Mouse (Mus musculus): Measurements from ENCODE around the gene Epb41l2. TPM values are rescaled to one million over a fixed set of nuclear protein-coding genes. Genes with fewer than 3 reads are reported as not detected.

Gene Epb41l2
- polyA plus RNA-seq, 1 experiment from 2014 or later: 66.8 TPM

GRCm38 (mm10) chr10:25503250-25503649 is 143.7 kb downstream of the Epb41l2 start:
- 89% methylated on average over 5 of the region's 5 CpGs for WGBS
- H3K4me1 ChIP-seq (ENCODE audit: control insufficient read depth, insufficient read depth, low read length): no peaks in the 10 kb centered on the region
- H3K9ac ChIP-seq (replicated peaks; ENCODE audit: low read length): no peak overlapping the region
- no peak for ATAC-seq (replicated peaks; ENCODE audit: insufficient number of reproducible peaks, low FRiP score, low TSS enrichment, low read depth)
- DNase-seq (ENCODE audit: low spot score): no peak
- H3K27me3 ChIP-seq (ENCODE audit: control insufficient read depth, insufficient read depth, low read length): no peaks in the 10 kb centered on the region
- H3K9me3 ChIP-seq (replicated peaks; ENCODE audit: control insufficient read depth, low read length): no peaks in the 10 kb centered on the region
- H3K4me2 ChIP-seq (ENCODE audit: low read depth, low read length): no peak overlapping the region
- no peak overlapping the region for H3K4me3 ChIP-seq (ENCODE audit: low read depth, low read length)
- H3K36me3 ChIP-seq (replicated peaks; ENCODE audit: control insufficient read depth, insufficient read depth, low read depth, low read length): no peaks in the 10 kb centered on the region
- H3K27ac ChIP-seq (replicated peaks; ENCODE audit: low read depth, low read length): no peak overlapping the region

- DNase-seq (ENCODE audit: low spot score): no peak
- Histone ChIP-seq H3K27me3 (ENCODE audit: control insufficient read depth, insufficient read depth, low read length) (no peaks in the 10 kb centered on the region), H3K9me3 (replicated peaks; ENCODE audit: control insufficient read depth, low read length) (no peaks in the 10 kb centered on the region), H3K9ac (replicated peaks; ENCODE audit: low read length) (no peak overlapping the region), H3K4me3 (ENCODE audit: low read depth, low read length) (no peak overlapping the region), H3K36me3 (replicated peaks; ENCODE audit: control insufficient read depth, insufficient read depth, low read depth, low read length) (no peaks in the 10 kb centered on the region; the same call in 1 of the 2 replicates), H3K4me2 (ENCODE audit: low read depth, low read length) (no peak overlapping the region), H3K4me1 (ENCODE audit: control insufficient read depth, insufficient read depth, low read length) (no peaks in the 10 kb centered on the region), H3K27ac (replicated peaks; ENCODE audit: low read depth, low read length) (no peak overlapping the region)
- ATAC-seq (replicated peaks; ENCODE audit: insufficient number of reproducible peaks, low FRiP score, low TSS enrichment, low read depth): no peak
- 65% methylated on average over 1 of the region's 1 CpGs for WGBS
These were observed 154.2 kb downstream of the Epb41l2 start for GRCm38 (mm10) chr10:25513821-25514220.

GRCm38 (mm10) chr10:25519954-25520353 is 160.4 kb downstream of the Epb41l2 start:
- Histone ChIP-seq H3K9ac (replicated peaks; ENCODE audit: low read length) (no peak overlapping the region), H3K4me2 (ENCODE audit: low read depth, low read length) (no peak overlapping the region), H3K4me3 (ENCODE audit: low read depth, low read length) (no peak overlapping the region), H3K36me3 (replicated peaks; ENCODE audit: control insufficient read depth, insufficient read depth, low read depth, low read length) (no peaks in the 10 kb centered on the region; the same call in none of the 2 replicates), H3K27ac (replicated peaks; ENCODE audit: low read depth, low read length) (no peak overlapping the region), H3K4me1 (ENCODE audit: control insufficient read depth, insufficient read depth, low read length) (no peaks in the 10 kb centered on the region), H3K27me3 (ENCODE audit: control insufficient read depth, insufficient read depth, low read length) (no peaks in the 10 kb centered on the region), H3K9me3 (replicated peaks; ENCODE audit: control insufficient read depth, low read length) (no peaks in the 10 kb centered on the region)
- 82% methylated on average over 3 of the region's 3 CpGs for WGBS
- DNase-seq (ENCODE audit: low spot score): no peak
- no peak for ATAC-seq (replicated peaks; ENCODE audit: insufficient number of reproducible peaks, low FRiP score, low TSS enrichment, low read depth)

- H3K4me3 ChIP-seq (ENCODE audit: low read depth, low read length): no peak overlapping the region
- H3K9me3 ChIP-seq (replicated peaks; ENCODE audit: control insufficient read depth, low read length): no peaks in the 10 kb centered on the region
- H3K4me1 ChIP-seq (ENCODE audit: control insufficient read depth, insufficient read depth, low read length): no peaks in the 10 kb centered on the region
- no peak overlapping the region for H3K4me2 ChIP-seq (ENCODE audit: low read depth, low read length)
- H3K27ac ChIP-seq (replicated peaks; ENCODE audit: low read depth, low read length): no peak overlapping the region
- WGBS: 81% methylated on average over 5 of the region's 5 CpGs
- no peaks in the 10 kb centered on the region; the same call in none of the 2 replicates for H3K36me3 ChIP-seq (replicated peaks; ENCODE audit: control insufficient read depth, insufficient read depth, low read depth, low read length)
- no peak overlapping the region for H3K9ac ChIP-seq (replicated peaks; ENCODE audit: low read length)
- DNase-seq (ENCODE audit: low spot score): no peak
- H3K27me3 ChIP-seq (ENCODE audit: control insufficient read depth, insufficient read depth, low read length): no peaks in the 10 kb centered on the region
- no peak for ATAC-seq (replicated peaks; ENCODE audit: insufficient number of reproducible peaks, low FRiP score, low TSS enrichment, low read depth)
These were observed 160.8 kb downstream of the Epb41l2 start for GRCm38 (mm10) chr10:25520428-25520827.

GRCm38 (mm10) chr10:25523727-25524126 is 164.1 kb downstream of the Epb41l2 start:
- DNase-seq (ENCODE audit: low spot score): no peak
- no peaks in the 10 kb centered on the region; the same call in none of the 2 replicates for H3K36me3 ChIP-seq (replicated peaks; ENCODE audit: control insufficient read depth, insufficient read depth, low read depth, low read length)
- WGBS: 89% methylated on average over 8 of the region's 8 CpGs
- H3K27me3 ChIP-seq (ENCODE audit: control insufficient read depth, insufficient read depth, low read length): no peaks in the 10 kb centered on the region
- H3K9me3 ChIP-seq (replicated peaks; ENCODE audit: control insufficient read depth, low read length): no peaks in the 10 kb centered on the region
- no peak for ATAC-seq (replicated peaks; ENCODE audit: insufficient number of reproducible peaks, low FRiP score, low TSS enrichment, low read depth)
- no peak overlapping the region for H3K4me2 ChIP-seq (ENCODE audit: low read depth, low read length)
- no peak overlapping the region for H3K4me3 ChIP-seq (ENCODE audit: low read depth, low read length)
- no peak overlapping the region for H3K9ac ChIP-seq (replicated peaks; ENCODE audit: low read length)
- no peaks in the 10 kb centered on the region for H3K4me1 ChIP-seq (ENCODE audit: control insufficient read depth, insufficient read depth, low read length)
- no peak overlapping the region for H3K27ac ChIP-seq (replicated peaks; ENCODE audit: low read depth, low read length)

- Histone ChIP-seq H3K27ac (replicated peaks; ENCODE audit: low read depth, low read length) (no peak overlapping the region), H3K36me3 (replicated peaks; ENCODE audit: control insufficient read depth, insufficient read depth, low read depth, low read length) (no peaks in the 10 kb centered on the region; the same call in 1 of the 2 replicates), H3K9ac (replicated peaks; ENCODE audit: low read length) (no peak overlapping the region), H3K27me3 (ENCODE audit: control insufficient read depth, insufficient read depth, low read length) (no peaks in the 10 kb centered on the region), H3K4me1 (ENCODE audit: control insufficient read depth, insufficient read depth, low read length) (no peaks in the 10 kb centered on the region), H3K9me3 (replicated peaks; ENCODE audit: control insufficient read depth, low read length) (no peaks in the 10 kb centered on the region), H3K4me2 (ENCODE audit: low read depth, low read length) (no peak overlapping the region), H3K4me3 (ENCODE audit: low read depth, low read length) (no peak overlapping the region)
- DNase-seq (ENCODE audit: low spot score): no peak
- 73% methylated on average over 4 of the region's 4 CpGs for WGBS
- ATAC-seq (replicated peaks; ENCODE audit: insufficient number of reproducible peaks, low FRiP score, low TSS enrichment, low read depth): no peak
These were observed 166.6 kb downstream of the Epb41l2 start for GRCm38 (mm10) chr10:25526156-25526555.

- Histone ChIP-seq H3K36me3 (replicated peaks; ENCODE audit: control insufficient read depth, insufficient read depth, low read depth, low read length) (no peaks in the 10 kb centered on the region; the same call in 1 of the 2 replicates), H3K9ac (replicated peaks; ENCODE audit: low read length) (no peak overlapping the region), H3K9me3 (replicated peaks; ENCODE audit: control insufficient read depth, low read length) (no peaks in the 10 kb centered on the region), H3K4me2 (ENCODE audit: low read depth, low read length) (no peak overlapping the region), H3K4me1 (ENCODE audit: control insufficient read depth, insufficient read depth, low read length) (no peaks in the 10 kb centered on the region), H3K4me3 (ENCODE audit: low read depth, low read length) (no peak overlapping the region), H3K27me3 (ENCODE audit: control insufficient read depth, insufficient read depth, low read length) (no peaks in the 10 kb centered on the region), H3K27ac (replicated peaks; ENCODE audit: low read depth, low read length) (no peak overlapping the region)
- 85% methylated on average over 4 of the region's 4 CpGs for WGBS
- ATAC-seq (replicated peaks; ENCODE audit: insufficient number of reproducible peaks, low FRiP score, low TSS enrichment, low read depth): no peak
- DNase-seq (ENCODE audit: low spot score): no peak
These were observed 167.0 kb downstream of the Epb41l2 start for GRCm38 (mm10) chr10:25526622-25527021.

GRCm38 (mm10) chr10:25527126-25527525 is 167.5 kb downstream of the Epb41l2 start:
- ATAC-seq (replicated peaks; ENCODE audit: insufficient number of reproducible peaks, low FRiP score, low TSS enrichment, low read depth) (no peak), DNase-seq (ENCODE audit: low spot score) (no peak)
- H3K4me2 ChIP-seq (ENCODE audit: low read depth, low read length): no peak overlapping the region
- no peak overlapping the region for H3K9ac ChIP-seq (replicated peaks; ENCODE audit: low read length)
- no peak overlapping the region for H3K27ac ChIP-seq (replicated peaks; ENCODE audit: low read depth, low read length)
- no peaks in the 10 kb centered on the region for H3K9me3 ChIP-seq (replicated peaks; ENCODE audit: control insufficient read depth, low read length)
- no peaks in the 10 kb centered on the region for H3K4me1 ChIP-seq (ENCODE audit: control insufficient read depth, insufficient read depth, low read length)
- no peak overlapping the region for H3K4me3 ChIP-seq (ENCODE audit: low read depth, low read length)
- no peaks in the 10 kb centered on the region; the same call in 1 of the 2 replicates for H3K36me3 ChIP-seq (replicated peaks; ENCODE audit: control insufficient read depth, insufficient read depth, low read depth, low read length)
- H3K27me3 ChIP-seq (ENCODE audit: control insufficient read depth, insufficient read depth, low read length): no peaks in the 10 kb centered on the region
- WGBS: 85% methylated on average over 3 of the region's 3 CpGs
